ENCODE assay signal across 8 mouse cellular contexts in the genomic region with DNA sequence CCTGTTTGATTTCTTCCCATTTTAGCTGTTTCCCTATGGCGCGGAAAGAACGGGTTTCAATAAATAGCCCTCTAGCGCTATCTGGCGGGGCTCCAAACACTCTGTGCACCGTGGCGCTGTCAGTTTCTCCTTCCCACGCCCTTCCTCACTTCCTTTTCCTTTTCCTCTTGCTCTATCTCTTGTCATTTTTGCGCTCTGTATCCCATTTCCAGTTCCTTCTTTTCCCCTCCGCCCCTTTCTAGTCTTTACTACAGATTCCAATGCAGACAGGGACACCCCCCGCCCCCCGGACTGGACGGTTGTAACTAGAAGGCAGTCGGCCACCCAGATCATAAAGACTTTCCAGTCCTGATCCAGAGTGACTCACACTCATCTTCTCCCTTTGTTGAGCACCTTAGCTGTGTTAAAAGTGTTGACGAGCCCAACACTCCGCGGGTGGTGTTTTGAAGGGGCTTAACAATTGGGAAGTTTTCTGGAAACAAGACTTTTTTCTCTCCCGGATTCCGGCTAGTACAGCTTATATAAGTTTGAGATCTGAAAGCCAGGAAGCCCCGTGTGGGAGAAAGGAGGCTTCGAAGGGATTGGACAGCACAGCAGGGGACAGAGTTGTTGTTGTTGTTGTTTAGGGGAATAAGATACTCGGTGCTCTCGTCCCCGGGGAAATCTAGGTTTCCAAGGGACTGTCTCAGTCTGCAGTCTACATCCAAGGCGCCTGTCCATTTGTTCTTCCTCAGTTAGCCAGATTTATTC. TPM values are rescaled to one million over a fixed set of nuclear protein-coding genes. Genes with fewer than 3 reads are reported as not detected.
DNase-seq lines count a peak whose midpoint lies in the region; ATAC-seq and TF ChIP-seq lines count a peak whose summit lies in the region.

No protein-coding gene starts in this region.

- H3K4me2 ChIP-seq in embryonic facial prominence, embryonic 12.5 days (replicated peaks), result peak overlapping the region; percentile 63
- H3K4me2 ChIP-seq in stomach, embryonic 15.5 days, result peak overlapping the region; percentile 71

- peak overlapping the region; percentile 47 for H3K9ac ChIP-seq in embryonic facial prominence, embryonic 12.5 days
- H3K9ac ChIP-seq in stomach, embryonic 15.5 days, result peak overlapping the region; percentile 25; the same call in 1 of the 2 replicates

- H3K9me3 ChIP-seq in embryonic facial prominence, embryonic 12.5 days, result no peaks in the 10 kb centered on the region
- no peaks in the 10 kb centered on the region for H3K9me3 ChIP-seq in stomach, embryonic 15.5 days

- 2% methylated on average over 25 of the region's 25 CpGs for WGBS in embryonic facial prominence, embryonic 12.5 days
- WGBS in stomach, embryonic 15.5 days, result 4% methylated on average over 25 of the region's 25 CpGs

- peak; percentile 24 for TF ChIP-seq CTCF in C2C12 (IDR thresholded peaks at IDR 0.05; ENCODE audit: control insufficient read depth, insufficient read depth, insufficient read length)

- H3K4me3 ChIP-seq in C2C12 (ENCODE audit: insufficient read depth, poor library complexity, severe bottlenecking), result no peak overlapping the region
- H3K4me3 ChIP-seq in embryonic facial prominence, embryonic 12.5 days, result peak overlapping the region; percentile 76
- H3K4me3 ChIP-seq in stomach, embryonic 15.5 days (replicated peaks), result peak overlapping the region; percentile 69

- H3K79me3 ChIP-seq in C2C12 (ENCODE audit: low read depth), result peaks cover 3% of the 10 kb centered on the region

- ATAC-seq in embryonic facial prominence, embryonic 12.5 days (ENCODE audit: insufficient number of reproducible peaks, insufficient read depth, low FRiP score, low TSS enrichment), result no peak
- no peak for ATAC-seq in stomach, embryonic 15.5 days (ENCODE audit: insufficient read depth, low FRiP score, low read depth)
- ATAC-seq in cerebellum, adult (ENCODE audit: insufficient number of reproducible peaks, low FRiP score, low TSS enrichment), result no peak

- H3K36me3 ChIP-seq in C2C12 (ENCODE audit: control insufficient read depth, insufficient read depth), result peaks cover 9% of the 10 kb centered on the region
- H3K36me3 ChIP-seq in embryonic facial prominence, embryonic 12.5 days, result no peaks in the 10 kb centered on the region
- H3K36me3 ChIP-seq in stomach, embryonic 15.5 days, result no peaks in the 10 kb centered on the region

- H3ac ChIP-seq in C2C12 (ENCODE audit: control insufficient read depth, insufficient read length, low read depth), result no peak overlapping the region

- H3K27me3 ChIP-seq in C2C12 (ENCODE audit: control insufficient read depth, insufficient read depth, insufficient read length), result no peaks in the 10 kb centered on the region
- H3K27me3 ChIP-seq in embryonic facial prominence, embryonic 12.5 days, result peaks cover 16% of the 10 kb centered on the region; the same call in 1 of the 2 replicates
- H3K27me3 ChIP-seq in stomach, embryonic 15.5 days (replicated peaks), result no peaks in the 10 kb centered on the region

- DNase-seq in Muller cell, postnatal 12 days (ENCODE audit: inconsistent ontology term), result peak; percentile 64
- peak; percentile 73 to 77 for DNase-seq in heart, postnatal 36 days
- DNase-seq in kidney, postnatal 4 days, result peak; percentile 89 to 91
- peak; percentile 62 for DNase-seq in lung, postnatal 25 days (ENCODE audit: low spot score)

- H3K4me1 ChIP-seq in embryonic facial prominence, embryonic 12.5 days, result peaks cover 24% of the 10 kb centered on the region; the same call in 1 of the 2 replicates
- no peaks in the 10 kb centered on the region for H3K4me1 ChIP-seq in stomach, embryonic 15.5 days

- H3K27ac ChIP-seq in embryonic facial prominence, embryonic 12.5 days, result peak overlapping the region; percentile 48
- peak overlapping the region; percentile 55; the same call in 1 of the 2 replicates for H3K27ac ChIP-seq in stomach, embryonic 15.5 days

- peaks cover 12% of the 10 kb centered on the region for H3K79me2 ChIP-seq in C2C12 (ENCODE audit: control insufficient read depth, insufficient read depth)

- intact Hi-C loops in heart, postnatal 36 days (cut with DNase I), result loop anchor here (1.0 to 10.0 kb wide), 4 partner anchors 214 to 1807 kb away; a partner anchor contains a TSS

TF ChIP-seq in C2C12, 6 proteins besides CTCF, POLR2A, EP300 and RAD21:
- TF ChIP-seq MAX (IDR thresholded peaks at IDR 0.05), result no peak
- TF ChIP-seq MYOG (IDR thresholded peaks at IDR 0.05; ENCODE audit: control insufficient read depth, extremely low read depth, insufficient read length), result no peak
- TF ChIP-seq USF1 (IDR thresholded peaks at IDR 0.05; ENCODE audit: low read depth), result no peak
- TF ChIP-seq MYOD1 (IDR thresholded peaks at IDR 0.05; ENCODE audit: control insufficient read depth, insufficient read length, low read depth), result no peak
- no peak for TF ChIP-seq CEBPB (IDR thresholded peaks at IDR 0.05; ENCODE audit: low read depth)
- no peak for TF ChIP-seq FOSL1 (IDR thresholded peaks at IDR 0.05; ENCODE audit: insufficient read depth, low read length, poor library complexity, severe bottlenecking)

RNA-seq across cellular contexts. Expression of a gene that starts 6.1 kb away (rescaled TPM):
- 16.3 TPM for polyA plus RNA-seq in C2C12 (2012; fragmentation: generic; extraction: Trizol)
- 71.2 and 71.7 TPM in 2 replicates for polyA plus RNA-seq in embryonic facial prominence, embryonic 12.5 days (2016; fragmentation: Nextera tagmentation; extraction: Ambion mirVana)
- 10 to 100 TPM; 20.8 to 27.4 TPM for total RNA-seq in heart, postnatal 36 days (2021)
- 53.0 and 57.8 TPM in 2 replicates for polyA plus RNA-seq in stomach, embryonic 15.5 days (2015; fragmentation: Nextera tagmentation; extraction: Ambion mirVana)
